Mouse (Mus musculus) MEL (cell line): Measurements from ENCODE around the gene Prdm5. TPM values are rescaled to one million over a fixed set of nuclear protein-coding genes. Genes with fewer than 3 reads are reported as not detected.

Experiments
- DNase-seq: peaks from one replicate; pipeline ENCODE4 v3.0.0; 2011; ENCODE audit warnings: low read depth, low spot score
- H3K27ac ChIP-seq: 2 replicates; pipeline ENCODE4 v1.5.1; 2012; ENCODE audit warnings: low read depth, mild to moderate bottlenecking, control low read depth, low read length, moderate library complexity; ENCODE audit not compliant: control insufficient read depth
- H3K27me3 ChIP-seq, 2 experiments: fragments of 150-350 bp in 1 of 2; sonication (generic) in 1 of 2; 2 replicates each; pipeline ENCODE4 v1.6.1; 2012; ENCODE audit warnings: low read length in 2 of 2, mild to moderate bottlenecking in 2 of 2, improper control_type of control experiment in 1 of 2, moderate library complexity in 1 of 2; ENCODE audit not compliant: insufficient read depth in 2 of 2, control insufficient read depth in 1 of 2
- H3K36me3 ChIP-seq, 2 experiments: 2 replicates each; pipeline ENCODE4 v1.6.1; 2012 to 2014; ENCODE audit warnings: low read length in 2 of 2, improper control_type of control experiment in 1 of 2, inconsistent platforms in 1 of 2, mild to moderate bottlenecking in 1 of 2; ENCODE audit not compliant: insufficient read depth in 2 of 2, control insufficient read depth in 1 of 2
- H3K4me1 ChIP-seq, 2 experiments: fragments of 150-350 bp in 1 of 2; sonication (generic) in 1 of 2; 2 replicates each; pipeline ENCODE4 v1.6.1; 2012; ENCODE audit warnings: low read length in 2 of 2, improper control_type of control experiment in 1 of 2, mild to moderate bottlenecking in 1 of 2; ENCODE audit not compliant: insufficient read depth in 2 of 2, control insufficient read depth in 1 of 2
- H3K4me3 ChIP-seq, 2 experiments: fragments of 150-350 bp in 1 of 2; sonication (generic) in 1 of 2; 2 replicates each; pipeline ENCODE4 v1.5.1; 2012; ENCODE audit warnings: low read depth in 2 of 2, low read length in 2 of 2, mild to moderate bottlenecking in 2 of 2, moderate library complexity in 2 of 2, control low read depth in 1 of 2, improper control_type of control experiment in 1 of 2; ENCODE audit not compliant: control insufficient read depth in 1 of 2, insufficient read depth in 1 of 2
- H3K79me2 ChIP-seq: 2 replicates; pipeline ENCODE4 v1.6.1; 2012; ENCODE audit warnings: mild to moderate bottlenecking, low read length, moderate library complexity; ENCODE audit not compliant: control insufficient read depth, poor library complexity, insufficient read depth
- H3K9ac ChIP-seq: 2 replicates; pipeline ENCODE4 v1.6.1; 2012; ENCODE audit warnings: low read depth, mild to moderate bottlenecking, control low read depth, low read length, moderate library complexity; ENCODE audit not compliant: control insufficient read depth, poor library complexity, severe bottlenecking
- H3K9me3 ChIP-seq: fragments of 150-350 bp; sonication (generic); replicated peaks from 2 replicates; pipeline ENCODE4 v1.6.1; 2012; ENCODE audit warnings: mild to moderate bottlenecking, low read length, improper control_type of control experiment, moderate library complexity; ENCODE audit not compliant: insufficient read depth
- CHD2 ChIP-seq: IDR thresholded peaks from 2 replicates; pipeline ENCODE4 v1.6.1; 2011; ENCODE audit warnings: low read length, improper control_type of control experiment
- EP300 ChIP-seq, 2 experiments: IDR thresholded peaks; 2 replicates each; pipeline ENCODE4 v1.6.1; 2011; ENCODE audit warnings: improper control_type of control experiment in 2 of 2, low read length in 2 of 2, low read depth in 1 of 2, mild to moderate bottlenecking in 1 of 2
- MAX ChIP-seq: IDR thresholded peaks from 2 replicates; pipeline ENCODE4 v1.6.1; 2011; ENCODE audit warnings: low read length, improper control_type of control experiment
- MAZ ChIP-seq: IDR thresholded peaks from 2 replicates; pipeline ENCODE4 v1.6.1; 2012; ENCODE audit warnings: low read depth, mild to moderate bottlenecking, inconsistent platforms, low read length, improper control_type of control experiment
- MEF2A ChIP-seq: IDR thresholded peaks from 2 replicates; pipeline ENCODE4 v1.6.1; 2014; ENCODE audit warnings: low read depth, mild to moderate bottlenecking, inconsistent platforms, low read length, improper control_type of control experiment; ENCODE audit not compliant: poor library complexity, insufficient replicate concordance, severe bottlenecking; ENCODE audit errors: extremely low read depth
- MXI1 ChIP-seq: IDR thresholded peaks from 2 replicates; pipeline ENCODE4 v1.6.1; 2011; ENCODE audit warnings: mild to moderate bottlenecking, low read depth, low read length, improper control_type of control experiment
- MYB ChIP-seq: IDR thresholded peaks from 2 replicates; pipeline ENCODE4 v1.6.1; 2011; ENCODE audit warnings: mild to moderate bottlenecking, low read depth, low read length, improper control_type of control experiment
- NELFE ChIP-seq: IDR thresholded peaks from 2 replicates; pipeline ENCODE4 v1.6.1; 2011; ENCODE audit warnings: low read depth, low read length, improper control_type of control experiment
- POLR2AphosphoS5 ChIP-seq: IDR thresholded peaks from 2 replicates; pipeline ENCODE4 v1.6.1; 2012; ENCODE audit warnings: low read depth, borderline replicate concordance, mild to moderate bottlenecking, inconsistent platforms, low read length, moderate library complexity, mixed read lengths
- RCOR1 ChIP-seq: IDR thresholded peaks from 2 replicates; pipeline ENCODE4 v1.6.1; 2012; ENCODE audit warnings: low read depth, mild to moderate bottlenecking, inconsistent platforms, low read length, improper control_type of control experiment
- SMC3 ChIP-seq: IDR thresholded peaks from 2 replicates; pipeline ENCODE4 v1.6.1; 2011; ENCODE audit warnings: low read depth, low read length, improper control_type of control experiment
- TCF12 ChIP-seq: IDR thresholded peaks from 2 replicates; pipeline ENCODE4 v1.6.1; 2014; ENCODE audit warnings: low read depth, mild to moderate bottlenecking, inconsistent platforms, low read length, improper control_type of control experiment, moderate library complexity
- UBTF ChIP-seq: IDR thresholded peaks from 2 replicates; pipeline ENCODE4 v1.6.1; 2012; ENCODE audit warnings: low read depth, mild to moderate bottlenecking, inconsistent platforms, low read length, improper control_type of control experiment, moderate library complexity, borderline replicate concordance; ENCODE audit not compliant: insufficient read depth
- USF2 ChIP-seq, 2 experiments: IDR thresholded peaks; 2 replicates each; pipeline ENCODE4 v1.6.1; 2011 to 2012; ENCODE audit warnings: improper control_type of control experiment in 2 of 2, low read length in 2 of 2, borderline replicate concordance in 1 of 2, inconsistent platforms in 1 of 2, low read depth in 1 of 2, mild to moderate bottlenecking in 1 of 2; ENCODE audit not compliant: insufficient read depth in 1 of 2
- ZC3H11A ChIP-seq: IDR thresholded peaks from 2 replicates; pipeline ENCODE4 v1.6.1; 2012; ENCODE audit warnings: low read depth, mild to moderate bottlenecking, inconsistent platforms, low read length, improper control_type of control experiment
- ZKSCAN1 ChIP-seq: IDR thresholded peaks from 2 replicates; pipeline ENCODE4 v1.6.1; 2012; ENCODE audit warnings: low read depth, mild to moderate bottlenecking, inconsistent platforms, low read length, improper control_type of control experiment, moderate library complexity
- ZMIZ1 ChIP-seq: IDR thresholded peaks from 2 replicates; pipeline ENCODE4 v1.6.1; 2012; ENCODE audit warnings: low read depth, mild to moderate bottlenecking, inconsistent platforms, low read length, improper control_type of control experiment, moderate library complexity
- ZNF384 ChIP-seq: IDR thresholded peaks from 2 replicates; pipeline ENCODE4 v1.6.1; 2012; ENCODE audit warnings: low read depth, mild to moderate bottlenecking, inconsistent platforms, low read length, improper control_type of control experiment
- polyA plus RNA-seq, 2 experiments: library from polyadenylated mRNA; stranded (reverse) in 1 of 2; unstranded in 1 of 2; fragments of >175 nt in 1 of 2; fragments of >200 nt in 1 of 2; gene quantifications; 2 replicates each; pipeline versions ENCODE4 v1.2.1 to v1.2.4; 2012; ENCODE audit warnings: low replicate concordance in 2 of 2, low read depth in 1 of 2; ENCODE audit not compliant: insufficient read length in 2 of 2, insufficient read depth in 1 of 2, missing spikeins in 1 of 2
- total RNA-seq: library from RNA; depleted of rRNA; stranded (reverse); fragments of 300-350 nt; gene quantifications from 2 replicates; pipeline ENCODE4 v1.2.3, GENCODE M21; 2012

Prdm5 gene
- total and polyA plus RNA-seq, 3 experiments: 0.04 TPM; not detected in 2

DNA sequence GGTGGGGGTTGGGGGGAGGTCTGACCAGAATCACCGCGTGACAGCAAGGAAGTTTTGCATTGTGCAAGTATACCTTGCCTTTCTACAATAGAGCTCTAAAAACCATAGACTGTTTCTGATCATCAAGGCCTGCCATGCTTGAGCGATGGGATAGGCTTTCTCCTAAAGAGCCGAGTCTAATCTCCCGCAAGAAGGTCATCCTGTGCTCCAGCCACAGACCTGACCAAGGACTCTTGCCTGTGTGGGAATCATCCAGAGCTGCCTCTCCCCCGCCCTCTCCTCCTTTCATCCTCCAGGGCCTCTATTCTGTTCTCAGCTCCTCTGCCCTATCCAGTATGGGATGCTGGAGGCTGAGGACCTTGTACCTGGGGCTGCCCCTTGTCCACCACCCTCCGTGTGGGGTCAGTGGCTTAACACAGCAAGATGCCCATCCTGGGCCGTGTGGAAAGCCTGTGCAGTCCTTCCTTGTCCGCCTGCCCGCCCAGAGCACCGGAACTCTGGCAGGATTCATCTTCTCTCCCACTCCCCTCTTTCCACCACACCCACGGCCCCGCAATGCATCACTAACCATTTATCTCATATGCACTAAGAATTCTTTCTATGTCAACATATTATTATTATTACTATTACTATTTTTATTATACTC lies 12.9 kb upstream of the Prdm5 start:
- TF ChIP-seq EP300 (IDR thresholded peaks at IDR 0.05; ENCODE audit: low read depth in 1 of 2, low read length in 2 of 2) (no peak), ZNF384 (no peak), MAX (no peak), POLR2AphosphoS5 (no peak), ZKSCAN1 (no peak)
- Histone ChIP-seq H3K36me3 (no peaks in the 10 kb centered on the region), H3K9me3 (no peaks in the 10 kb centered on the region), H3K79me2 (no peaks in the 10 kb centered on the region), H3K9ac (no peak overlapping the region), H3K27me3 (no peaks in the 10 kb centered on the region; a peak in 1 of 4 replicates), H3K4me3 (no peak overlapping the region), H3K27ac (no peak overlapping the region), H3K4me1 (no peaks in the 10 kb centered on the region)
- DNase-seq: no peak

DNA sequence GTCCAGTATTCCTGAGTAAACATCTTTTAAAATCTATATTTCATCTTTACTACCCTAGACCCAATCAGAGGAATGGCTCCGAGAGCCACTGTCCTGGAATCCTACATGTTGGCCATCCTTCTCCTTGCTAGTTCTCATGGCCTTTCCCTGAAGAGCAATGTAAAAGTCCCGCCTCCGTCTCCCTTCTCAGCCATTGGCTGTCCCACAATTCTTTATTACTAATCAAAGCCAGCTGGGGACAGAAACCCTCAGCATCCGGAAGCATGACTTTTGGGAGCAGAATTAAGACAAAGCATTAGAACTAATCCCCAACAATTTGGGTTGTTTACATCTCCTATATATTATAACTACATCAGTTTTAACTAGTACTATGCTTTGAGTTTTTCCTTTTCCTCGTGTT lies 10.9 kb upstream of the Prdm5 start:
- TF ChIP-seq ZNF384: no peak
- no peaks in the 10 kb centered on the region for H3K4me1 ChIP-seq
- H3K9me3 ChIP-seq: no peaks in the 10 kb centered on the region
- H3K4me3 ChIP-seq: no peak overlapping the region
- H3K27me3 ChIP-seq: no peaks in the 10 kb centered on the region; a peak in 1 of 4 replicates
- H3K27ac ChIP-seq: no peak overlapping the region
- H3K36me3 ChIP-seq: no peaks in the 10 kb centered on the region
- H3K9ac ChIP-seq: no peak overlapping the region
- no peak for DNase-seq
- no peaks in the 10 kb centered on the region for H3K79me2 ChIP-seq

DNA sequence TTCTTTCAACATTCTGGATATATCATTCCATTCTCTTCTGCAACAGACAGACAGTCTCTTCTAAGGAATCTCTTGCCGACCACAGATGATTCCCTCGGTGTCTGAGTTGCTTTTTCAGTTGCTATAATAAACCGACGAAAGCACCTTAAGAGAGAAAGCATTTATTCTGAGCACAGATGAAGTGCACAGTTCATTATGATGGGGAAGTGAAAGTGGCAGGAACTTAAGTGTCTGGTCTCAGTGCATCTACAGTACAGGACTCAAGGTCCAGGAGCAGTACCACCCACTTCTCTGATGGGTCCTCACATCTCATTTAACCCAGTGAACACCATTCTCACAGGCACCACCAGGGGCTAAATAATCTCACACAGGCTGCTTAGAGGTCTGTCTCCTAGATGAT lies 5.2 kb upstream of the Prdm5 start:
- DNase-seq: no peak
- no peaks in the 10 kb centered on the region for H3K4me1 ChIP-seq
- H3K9me3 ChIP-seq: no peaks in the 10 kb centered on the region
- H3K36me3 ChIP-seq: no peaks in the 10 kb centered on the region
- no peak overlapping the region for H3K27ac ChIP-seq
- no peaks in the 10 kb centered on the region for H3K79me2 ChIP-seq
- H3K4me3 ChIP-seq: no peak overlapping the region
- no peak for TF ChIP-seq MXI1
- H3K27me3 ChIP-seq: no peaks in the 10 kb centered on the region
- no peak overlapping the region for H3K9ac ChIP-seq

GRCm38 (mm10) chr6:65779689-65780233 lies 973 bp downstream of the Prdm5 start:
- H3K9me3 ChIP-seq: no peaks in the 10 kb centered on the region
- TF ChIP-seq UBTF (no peak), ZMIZ1 (no peak), EP300 (IDR thresholded peaks at IDR 0.05; ENCODE audit: low read depth in 1 of 2, low read length in 2 of 2) (no peak), NELFE (no peak), ZNF384 (no peak), SMC3 (no peak), TCF12 (no peak), USF2 (IDR thresholded peaks at IDR 0.05; ENCODE audit: borderline replicate concordance in 1 of 2, insufficient read depth in 1 of 2, low read depth in 1 of 2, low read length in 2 of 2) (no peak), POLR2AphosphoS5 (no peak), CHD2 (no peak), MAX (no peak), ZC3H11A (no peak), RCOR1 (no peak), MAZ (no peak), MYB (no peak), MEF2A (no peak)
- TF ChIP-seq, all 39 proteins: peak for 0
- no peak for DNase-seq
- Histone ChIP-seq H3K27ac (no peak overlapping the region), H3K4me3 (no peak overlapping the region), H3K79me2 (no peaks in the 10 kb centered on the region), H3K36me3 (no peaks in the 10 kb centered on the region), H3K9ac (no peak overlapping the region), H3K4me1 (no peaks in the 10 kb centered on the region), H3K27me3 (no peaks in the 10 kb centered on the region)
